Mouse (Mus musculus): ENCODE data around the gene Lama4. TPM values are rescaled to one million over a fixed set of nuclear protein-coding genes. Genes with fewer than 3 reads are reported as not detected.

Lama4 gene
- total and polyA plus RNA-seq, 2 experiments from 2014 or later: 16.7 to 19.9 TPM

DNA sequence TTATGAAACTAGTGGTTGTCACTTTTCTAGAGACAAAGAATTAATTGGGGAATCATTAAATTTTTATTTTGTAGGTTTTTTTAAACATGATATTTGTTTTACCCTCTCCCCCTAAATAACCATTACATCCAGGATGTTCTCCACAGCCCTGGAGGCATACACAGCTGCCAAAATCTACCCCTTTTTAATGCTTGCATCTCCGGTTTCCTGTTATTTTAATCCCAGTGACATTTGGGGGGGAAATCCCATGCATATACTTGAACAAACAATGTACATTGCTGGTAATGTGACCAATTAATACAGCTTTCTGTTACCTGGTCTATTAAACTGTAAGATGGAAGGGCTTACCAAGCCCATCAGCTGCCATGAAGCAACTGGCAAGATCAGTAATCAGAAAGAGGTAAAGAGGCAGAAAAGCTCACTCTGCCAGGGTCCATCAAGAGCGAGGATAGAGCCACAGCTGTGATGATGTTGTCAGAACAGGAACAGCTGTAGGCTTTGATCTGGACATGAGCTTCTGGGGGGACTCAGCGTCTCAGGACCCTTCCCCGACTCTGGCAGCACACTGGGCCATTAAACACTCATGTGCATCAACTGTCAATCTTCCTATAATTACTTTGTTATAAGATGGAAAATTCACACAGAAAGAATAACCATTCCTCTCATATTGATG lies 41.3 kb downstream of the Lama4 start:
- 52% methylated on average over 4 of the region's 4 CpGs for WGBS
- no peaks in the 10 kb centered on the region for H3K36me3 ChIP-seq (ENCODE audit: insufficient read depth, low read length)

DNA sequence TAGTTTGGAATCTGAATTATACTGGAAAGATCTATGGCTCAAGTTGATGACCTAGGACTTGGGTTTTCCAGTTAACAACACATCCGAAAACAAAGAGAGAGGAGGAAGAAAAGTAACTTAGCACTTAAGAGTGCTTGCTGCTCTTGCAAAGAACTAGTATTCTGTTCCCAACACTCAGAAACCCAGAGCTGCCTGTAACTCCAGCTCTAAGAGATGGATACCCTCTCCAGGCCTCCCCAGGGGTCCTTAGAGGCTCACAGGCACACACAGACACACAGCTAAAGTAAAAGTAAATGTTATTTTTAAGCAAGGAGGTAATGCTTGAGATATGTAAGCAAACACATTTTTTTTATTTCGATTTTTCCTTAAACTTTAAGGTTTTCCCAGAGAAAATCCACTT lies 49.5 kb downstream of the Lama4 start:
- Histone ChIP-seq H3K9me3 (ENCODE audit: low read length) (no peaks in the 10 kb centered on the region), H3K4me1 (ENCODE audit: insufficient read depth, low read length) (no peaks in the 10 kb centered on the region), H3K36me3 (ENCODE audit: insufficient read depth, low read length) (no peaks in the 10 kb centered on the region), H3K4me3 (ENCODE audit: low read length) (no peak overlapping the region), H3K9ac (replicated peaks; ENCODE audit: low read length) (no peak overlapping the region), H3K4me2 (ENCODE audit: low read depth, low read length) (no peak overlapping the region), H3K27ac (no peak overlapping the region), H3K27me3 (ENCODE audit: insufficient read depth, low read length) (no peaks in the 10 kb centered on the region)
- 70% methylated on average over 2 of the region's 2 CpGs for WGBS
- no peak for DNase-seq (ENCODE audit: low spot score)
- ATAC-seq: no peak
- no peak for TF ChIP-seq CTCF (IDR thresholded peaks at IDR 0.05; ENCODE audit: low read depth)

More for the DNA sequence above, 41.3 kb downstream of the Lama4 start:
- H3K4me2 ChIP-seq (ENCODE audit: low read depth, low read length): no peak overlapping the region
- H3K27ac ChIP-seq: no peak overlapping the region
- DNase-seq (ENCODE audit: low spot score): no peak
- H3K27me3 ChIP-seq (ENCODE audit: insufficient read depth, low read length): no peaks in the 10 kb centered on the region
- no peaks in the 10 kb centered on the region for H3K9me3 ChIP-seq (ENCODE audit: low read length)
- H3K9ac ChIP-seq (replicated peaks; ENCODE audit: low read length): no peak overlapping the region
- H3K4me1 ChIP-seq (ENCODE audit: insufficient read depth, low read length): no peaks in the 10 kb centered on the region
- H3K4me3 ChIP-seq (ENCODE audit: low read length): no peak overlapping the region
- no peak for ATAC-seq
- no peak for TF ChIP-seq CTCF (IDR thresholded peaks at IDR 0.05; ENCODE audit: low read depth)

DNA sequence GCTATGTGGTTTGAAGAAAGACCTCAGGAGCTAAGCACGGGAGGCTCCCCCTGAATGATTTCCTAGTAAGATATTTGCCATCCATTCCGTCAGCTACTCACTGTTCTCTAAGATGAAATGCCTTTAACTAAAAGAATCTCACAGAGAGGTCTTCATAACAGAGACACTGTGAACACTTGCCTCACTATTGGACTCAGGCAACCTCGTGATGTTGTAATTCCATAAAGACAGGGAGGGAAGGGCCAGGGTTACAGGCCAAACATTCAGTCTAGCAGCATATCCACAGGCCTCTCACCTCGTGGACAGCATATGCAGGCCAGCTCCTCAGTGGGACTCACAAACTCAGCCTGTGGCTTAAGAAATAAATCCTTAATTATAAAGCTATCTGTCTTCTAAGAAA lies 52.7 kb downstream of the Lama4 start:
- Histone ChIP-seq H3K36me3 (ENCODE audit: insufficient read depth, low read length) (no peaks in the 10 kb centered on the region), H3K27me3 (ENCODE audit: insufficient read depth, low read length) (no peaks in the 10 kb centered on the region), H3K4me1 (ENCODE audit: insufficient read depth, low read length) (no peaks in the 10 kb centered on the region), H3K9ac (replicated peaks; ENCODE audit: low read length) (no peak overlapping the region), H3K9me3 (ENCODE audit: low read length) (no peaks in the 10 kb centered on the region), H3K27ac (no peak overlapping the region), H3K4me2 (ENCODE audit: low read depth, low read length) (no peak overlapping the region), H3K4me3 (ENCODE audit: low read length) (no peak overlapping the region)
- 76% methylated on average over 4 of the region's 4 CpGs for WGBS
- ATAC-seq: no peak
- no peak for DNase-seq (ENCODE audit: low spot score)
- no peak for TF ChIP-seq CTCF (IDR thresholded peaks at IDR 0.05; ENCODE audit: low read depth)

DNA sequence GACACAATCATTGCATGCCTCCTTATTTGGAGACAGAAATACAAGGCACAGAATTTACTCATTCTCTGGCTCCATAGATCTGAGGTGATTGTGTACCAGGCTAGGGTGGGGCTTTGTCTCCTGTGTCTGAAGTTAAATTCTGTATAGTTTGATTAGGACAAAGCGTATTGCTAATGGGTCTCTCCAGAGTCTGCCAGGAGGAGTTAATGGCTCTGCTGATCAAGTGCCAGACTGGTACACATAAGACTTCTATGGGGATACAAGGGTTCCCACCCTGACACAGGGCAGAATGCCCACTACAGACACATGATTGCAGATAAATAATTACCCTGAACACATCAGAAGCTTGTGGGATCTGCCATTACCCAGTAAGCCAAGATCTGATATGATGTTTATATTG lies 53.3 kb downstream of the Lama4 start:
- H3K27ac ChIP-seq: no peak overlapping the region
- no peak for TF ChIP-seq CTCF (IDR thresholded peaks at IDR 0.05; ENCODE audit: low read depth)
- ATAC-seq (no peak), DNase-seq (ENCODE audit: low spot score) (no peak)
- no peaks in the 10 kb centered on the region for H3K36me3 ChIP-seq (ENCODE audit: insufficient read depth, low read length)
- H3K4me3 ChIP-seq (ENCODE audit: low read length): no peak overlapping the region
- 73% methylated on average over 1 of the region's 1 CpGs for WGBS
- H3K4me2 ChIP-seq (ENCODE audit: low read depth, low read length): no peak overlapping the region
- no peak overlapping the region for H3K9ac ChIP-seq (replicated peaks; ENCODE audit: low read length)
- H3K9me3 ChIP-seq (ENCODE audit: low read length): no peaks in the 10 kb centered on the region
- H3K4me1 ChIP-seq (ENCODE audit: insufficient read depth, low read length): no peaks in the 10 kb centered on the region
- no peaks in the 10 kb centered on the region for H3K27me3 ChIP-seq (ENCODE audit: insufficient read depth, low read length)

DNA sequence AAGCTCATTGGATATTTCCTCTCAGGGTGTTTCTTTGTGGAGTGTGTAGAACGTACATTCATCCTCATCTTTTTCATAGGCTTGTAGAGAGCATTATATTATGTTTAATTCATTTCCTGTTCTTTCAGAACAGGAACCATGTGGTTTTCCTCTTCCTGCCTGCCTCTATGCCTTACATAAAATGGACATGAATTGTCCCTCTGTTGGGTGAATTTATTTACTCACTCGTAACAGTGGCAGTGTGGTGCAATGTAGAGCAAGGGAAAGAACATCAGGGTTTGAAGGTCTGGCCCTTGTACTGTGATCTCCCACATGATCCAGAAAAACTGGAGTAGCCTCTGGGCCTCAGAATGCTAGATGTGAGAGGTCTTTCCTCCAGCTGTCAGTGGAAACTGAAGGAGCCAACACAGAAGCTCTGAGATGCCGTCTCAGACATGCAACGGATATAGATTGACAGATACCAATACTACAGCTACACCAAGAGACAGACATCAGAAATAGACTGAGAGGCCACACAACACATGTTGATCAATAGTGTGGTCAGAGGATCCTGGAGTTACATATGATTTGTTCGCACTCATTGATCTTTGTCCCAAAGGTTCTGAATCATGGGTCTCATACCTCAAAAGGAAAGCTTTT lies 58.4 kb downstream of the Lama4 start:
- no peaks in the 10 kb centered on the region for H3K36me3 ChIP-seq (ENCODE audit: insufficient read depth, low read length)
- no peak for TF ChIP-seq CTCF (IDR thresholded peaks at IDR 0.05; ENCODE audit: low read depth)
- no peak overlapping the region for H3K4me3 ChIP-seq (ENCODE audit: low read length)
- WGBS: 79% methylated on average over 5 of the region's 5 CpGs
- H3K27ac ChIP-seq: no peak overlapping the region
- H3K4me1 ChIP-seq (ENCODE audit: insufficient read depth, low read length): 0 out of 2 replicates have a peak, but pooled peaks cover under 1% of the 10 kb centered on the region
- DNase-seq (ENCODE audit: low spot score): no peak
- H3K9ac ChIP-seq (replicated peaks; ENCODE audit: low read length): no peak overlapping the region
- H3K4me2 ChIP-seq (ENCODE audit: low read depth, low read length): no peak overlapping the region
- no peaks in the 10 kb centered on the region for H3K9me3 ChIP-seq (ENCODE audit: low read length)
- no peaks in the 10 kb centered on the region for H3K27me3 ChIP-seq (ENCODE audit: insufficient read depth, low read length)
- no peak for ATAC-seq

DNA sequence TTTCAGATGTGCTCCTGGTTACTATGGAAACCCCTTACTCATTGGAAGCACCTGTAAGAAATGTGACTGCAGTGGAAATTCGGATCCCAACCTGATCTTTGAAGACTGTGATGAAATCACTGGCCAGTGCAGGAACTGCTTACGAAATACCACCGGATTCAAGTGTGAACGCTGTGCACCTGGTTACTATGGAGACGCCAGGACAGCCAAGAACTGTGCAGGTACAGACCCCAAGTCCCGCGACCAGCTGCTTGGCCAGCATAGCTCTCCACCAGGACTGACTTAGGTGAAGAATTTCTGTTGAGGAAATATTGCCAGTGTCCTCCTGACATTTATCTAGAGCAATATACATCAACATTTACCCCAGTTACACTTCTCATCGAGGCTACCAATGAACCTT lies 61.2 kb downstream of the Lama4 start:
- ATAC-seq: peak; percentile 55; the same call in 1 of the 2 replicates

DNA sequence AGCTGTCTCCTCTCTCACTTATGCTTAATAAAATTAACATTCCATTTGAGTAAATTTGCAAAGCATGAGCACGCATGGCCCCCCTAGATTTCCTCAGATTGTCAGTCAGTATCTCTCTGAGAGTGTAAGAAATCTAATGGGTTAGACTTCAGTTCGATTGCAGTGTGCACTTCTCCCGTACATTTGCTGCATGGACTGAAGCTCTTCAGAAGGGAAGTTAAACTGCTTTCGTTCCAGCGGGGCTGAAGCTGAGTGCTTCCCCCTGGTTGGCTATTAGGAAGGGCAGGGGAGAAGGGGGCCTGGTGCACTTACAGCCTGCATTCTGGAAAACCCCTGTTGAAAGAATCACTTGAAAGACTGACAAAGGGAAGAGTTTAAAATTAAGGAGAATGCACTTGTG lies 61.7 kb downstream of the Lama4 start:
- no peak overlapping the region for H3K9ac ChIP-seq (replicated peaks; ENCODE audit: low read length)
- no peak overlapping the region for H3K27ac ChIP-seq
- H3K9me3 ChIP-seq (ENCODE audit: low read length): no peaks in the 10 kb centered on the region
- ATAC-seq: no peak
- H3K36me3 ChIP-seq (ENCODE audit: insufficient read depth, low read length): no peaks in the 10 kb centered on the region
- H3K27me3 ChIP-seq (ENCODE audit: insufficient read depth, low read length): no peaks in the 10 kb centered on the region
- no peak for DNase-seq (ENCODE audit: low spot score)
- 57% methylated on average over 5 of the region's 5 CpGs for WGBS
- H3K4me2 ChIP-seq (ENCODE audit: low read depth, low read length): no peak overlapping the region
- no peak for TF ChIP-seq CTCF (IDR thresholded peaks at IDR 0.05; ENCODE audit: low read depth)
- no peak overlapping the region for H3K4me3 ChIP-seq (ENCODE audit: low read length)
- 0 out of 2 replicates have a peak, but pooled peaks cover 7% of the 10 kb centered on the region for H3K4me1 ChIP-seq (ENCODE audit: insufficient read depth, low read length)

More for the DNA sequence above, 61.2 kb downstream of the Lama4 start:
- TF ChIP-seq CTCF (IDR thresholded peaks at IDR 0.05; ENCODE audit: low read depth): no peak
- Histone ChIP-seq H3K27me3 (ENCODE audit: insufficient read depth, low read length) (no peaks in the 10 kb centered on the region), H3K9ac (replicated peaks; ENCODE audit: low read length) (no peak overlapping the region), H3K4me2 (ENCODE audit: low read depth, low read length) (no peak overlapping the region), H3K36me3 (ENCODE audit: insufficient read depth, low read length) (no peaks in the 10 kb centered on the region), H3K27ac (no peak overlapping the region), H3K4me1 (ENCODE audit: insufficient read depth, low read length) (0 out of 2 replicates have a peak, but pooled peaks cover 7% of the 10 kb centered on the region), H3K9me3 (ENCODE audit: low read length) (no peaks in the 10 kb centered on the region), H3K4me3 (ENCODE audit: low read length) (no peak overlapping the region)
- WGBS: 74% methylated on average over 8 of the region's 8 CpGs
- DNase-seq (ENCODE audit: low spot score): peak; percentile 27
